Mouse (Mus musculus) regulatory T cell (primary cell): Measurements from ENCODE around the gene P2ry2.

Experiments used
- in situ Hi-C: fragments of 300-600 bp; cut with MboI, MseI; formaldehyde crosslinking; loops from one replicate; pipeline ENCODE4 v1.15.1; 2025; ENCODE audit warnings: high pct_unique_total_duplicates

Gene P2ry2

GRCm38 (mm10) chr7:101012541-101012940, at the start of gene P2ry2:
P2ry2 (minus strand) TSS chr7:101012866.
- in situ Hi-C loops, result no loop called here

DNA sequence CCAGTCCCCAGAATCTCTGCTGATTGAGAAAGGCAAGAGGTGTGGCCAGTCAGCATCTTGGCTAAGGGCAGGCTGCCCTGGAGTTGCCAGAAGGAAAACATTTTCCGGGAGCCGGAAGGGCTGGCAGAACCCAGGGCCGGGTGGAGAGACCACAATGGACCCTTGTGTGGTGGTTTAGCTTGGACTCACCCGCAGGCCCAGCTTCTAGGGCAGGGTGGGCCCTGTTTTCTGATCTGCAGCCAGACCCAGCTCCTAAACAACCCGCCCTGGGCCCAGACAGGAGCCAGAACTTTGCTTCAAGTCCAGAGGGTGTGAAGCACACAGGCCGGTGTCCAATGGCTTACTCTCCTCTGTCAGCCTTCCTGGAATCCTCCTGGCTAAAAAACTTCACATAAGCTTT, 49.6 kb upstream of the P2ry2 start:
- in situ Hi-C loops, result loop anchor here (5.0 kb wide), 1 partner anchor 170 kb away; no protein-coding TSS in a partner anchor

- in situ Hi-C loops, result loop anchor here (5.0 kb wide), 1 partner anchor 171 kb away; no protein-coding TSS in a partner anchor
Measured at GRCm38 (mm10) chr7:101061381-101061780, 48.7 kb upstream of the P2ry2 start.

- in situ Hi-C loops, result loop anchor here (5.0 kb wide), 1 partner anchor 172 kb away; no protein-coding TSS in a partner anchor
Measured at GRCm38 (mm10) chr7:101060476-101060875, 47.8 kb upstream of the P2ry2 start.

- in situ Hi-C loops, result no loop called here
Measured at GRCm38 (mm10) chr7:101059188-101059587, 46.5 kb upstream of the P2ry2 start.

- in situ Hi-C loops, result no loop called here
Measured at GRCm38 (mm10) chr7:101057309-101057708, 44.6 kb upstream of the P2ry2 start.

DNA sequence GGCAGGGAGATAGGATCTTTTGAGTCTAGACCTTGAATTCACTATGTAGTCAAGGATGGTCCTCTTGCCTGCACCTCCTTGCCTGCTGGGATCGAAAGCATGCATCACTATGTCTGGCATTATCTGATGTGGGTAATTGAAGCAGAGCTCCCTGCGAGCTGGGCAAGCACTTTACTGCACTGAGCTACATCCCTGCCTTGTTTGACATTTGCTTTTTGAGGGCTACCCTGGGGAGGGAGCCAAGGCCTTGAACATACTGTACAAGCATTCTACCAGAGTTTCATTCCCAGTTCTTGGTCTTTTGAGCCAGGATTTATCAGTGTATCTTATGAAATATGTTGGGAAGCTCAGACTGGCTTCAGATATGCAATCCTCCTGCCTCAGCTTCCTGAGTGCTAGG, 40.5 kb upstream of the P2ry2 start:
- in situ Hi-C loops, result no loop called here

GRCm38 (mm10) chr7:101051551-101052221, 39.0 kb upstream of the P2ry2 start:
- in situ Hi-C loops, result no loop called here

- in situ Hi-C loops, result no loop called here
Measured at GRCm38 (mm10) chr7:101050724-101051550, 38.3 kb upstream of the P2ry2 start.

DNA sequence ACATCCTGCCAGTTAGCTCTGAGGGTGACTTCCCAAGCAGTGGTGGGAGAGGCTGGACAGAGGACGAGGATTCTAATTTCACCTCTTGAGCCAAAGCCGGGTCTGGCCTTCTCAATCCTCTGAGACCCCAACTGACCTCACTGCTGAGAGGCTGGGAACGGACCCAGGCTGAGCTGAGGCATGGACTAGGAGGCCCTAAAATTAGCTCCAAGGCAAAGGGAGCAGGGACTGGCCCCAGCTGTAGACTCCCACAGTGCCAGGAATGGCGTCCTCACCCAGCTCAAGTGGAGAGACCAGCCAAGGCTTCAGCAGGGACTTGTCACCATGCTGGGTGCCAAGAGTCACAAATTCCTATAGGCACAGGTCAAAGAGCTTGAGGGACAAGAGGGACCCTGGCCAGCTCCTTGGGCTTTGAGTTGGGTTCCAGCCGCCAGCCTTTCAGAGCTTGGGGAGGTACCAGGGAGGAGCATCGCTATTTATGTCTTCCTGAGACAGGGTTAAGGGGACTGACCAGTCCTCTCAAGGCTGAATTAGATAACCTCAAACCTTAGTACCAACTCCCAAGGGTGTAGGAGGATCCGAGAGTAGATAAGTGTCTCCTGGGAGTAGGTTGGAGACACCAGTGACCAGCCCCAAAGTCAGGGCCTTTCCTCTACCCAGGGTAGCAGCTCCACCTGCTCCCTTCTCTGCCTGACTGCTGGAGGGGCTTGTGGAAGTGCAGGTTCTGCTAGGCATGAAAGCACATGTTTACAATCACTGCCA, 36.8 kb upstream of the P2ry2 start:
- in situ Hi-C loops, result no loop called here

DNA sequence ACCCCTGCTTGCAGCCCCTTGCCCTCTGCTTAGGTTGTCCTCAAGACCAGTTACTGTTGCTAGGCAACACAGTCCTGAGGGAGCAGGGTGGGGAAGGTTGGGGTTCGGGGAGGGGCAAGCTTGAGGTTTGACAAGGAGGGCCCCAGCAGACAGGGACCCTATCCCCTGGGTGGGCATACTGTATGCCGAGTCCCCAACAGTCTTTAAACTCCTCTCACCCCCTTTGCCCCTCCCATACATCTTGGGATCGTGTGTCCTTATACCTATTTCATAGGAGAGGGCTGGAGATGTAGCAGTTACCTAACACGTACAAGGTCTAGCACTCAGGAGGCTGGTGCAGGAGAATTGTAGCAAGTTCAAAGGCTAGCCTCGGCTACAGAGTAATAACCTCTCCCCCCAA, 35.6 kb upstream of the P2ry2 start:
- in situ Hi-C loops, result no loop called here

GRCm38 (mm10) chr7:101043846-101044541, 31.3 kb upstream of the P2ry2 start:
- in situ Hi-C loops, result loop anchor here (5.0 kb wide), 1 partner anchor 87 kb away; no protein-coding TSS in a partner anchor

DNA sequence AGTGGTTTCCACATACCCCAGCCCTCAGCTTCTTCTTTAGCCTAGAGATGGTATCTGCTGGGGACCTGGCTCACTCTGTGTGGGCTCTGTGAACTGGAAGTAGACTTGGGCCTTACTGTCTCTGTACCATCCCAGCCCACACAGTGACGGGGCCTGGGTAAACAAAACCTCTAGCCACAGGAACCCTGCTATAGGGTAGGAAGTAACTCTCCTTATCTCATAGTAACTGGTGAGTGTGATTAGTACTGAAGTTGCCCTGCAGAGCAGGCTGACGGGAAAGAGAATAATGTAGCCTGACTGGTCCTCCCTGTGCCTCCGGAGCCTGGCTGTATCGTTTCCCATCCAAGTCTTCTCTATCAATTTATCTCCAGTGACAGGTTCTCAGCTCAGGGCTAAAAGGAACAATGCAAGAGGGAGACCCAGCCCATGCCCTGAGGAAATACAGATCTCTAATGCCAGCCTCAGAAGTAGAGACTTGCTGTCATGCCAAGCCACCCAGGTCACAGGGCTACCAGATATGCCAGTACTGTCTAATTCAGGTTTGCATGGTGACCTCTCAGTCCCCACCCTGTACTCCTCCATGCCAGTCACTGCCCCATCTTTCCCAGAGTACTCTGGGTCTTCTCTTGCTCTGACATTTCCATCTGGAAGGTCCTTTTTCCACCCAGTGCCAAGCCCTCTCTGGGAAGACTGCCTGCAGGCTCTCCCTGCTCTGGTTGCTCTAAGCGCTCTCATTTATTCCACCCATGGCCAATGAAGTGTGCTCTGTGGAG, 29.5 kb upstream of the P2ry2 start:
- in situ Hi-C loops, result loop anchor here (5.0 kb wide), 1 partner anchor 85 kb away; no protein-coding TSS in a partner anchor

DNA sequence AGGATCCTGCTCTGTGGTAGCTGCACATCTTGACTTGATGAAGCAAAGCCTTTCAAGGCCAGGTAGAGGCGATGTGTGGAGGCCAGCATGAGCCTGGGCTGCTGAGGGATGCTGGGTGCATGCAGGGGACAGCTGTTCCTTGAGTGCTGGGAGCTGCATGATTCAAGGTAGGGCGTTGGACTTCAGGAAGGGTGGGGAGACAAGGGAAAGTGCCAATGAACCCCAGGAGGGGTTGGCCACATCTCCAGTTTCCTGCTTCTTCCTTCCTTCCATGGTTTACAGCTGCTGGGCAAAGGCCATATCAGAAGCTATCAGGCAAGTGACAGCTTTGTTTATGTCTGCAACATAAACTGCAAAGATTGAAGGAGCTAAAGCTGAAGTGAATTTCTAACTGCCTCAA, 28.9 kb upstream of the P2ry2 start:
- in situ Hi-C loops, result loop anchor here (5.0 kb wide), 1 partner anchor 84 kb away; no protein-coding TSS in a partner anchor

DNA sequence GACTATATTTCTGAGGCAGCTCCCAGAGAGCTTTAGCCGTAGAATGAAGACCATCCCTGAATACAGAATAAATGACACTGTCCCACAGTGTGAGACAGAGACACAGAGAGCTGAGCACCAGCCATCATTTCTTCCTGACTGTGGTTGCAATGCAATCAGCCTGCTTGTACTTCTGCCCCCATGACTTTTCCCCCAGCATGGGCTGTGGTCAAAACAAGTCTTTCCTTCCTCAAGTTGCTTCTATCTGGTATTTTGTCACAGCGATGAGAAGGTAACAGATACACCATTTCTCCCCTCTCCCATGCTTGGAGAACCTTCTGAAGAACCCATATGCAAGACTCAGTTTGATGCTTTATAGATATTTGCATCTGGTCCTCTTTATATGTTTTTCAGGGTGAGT, 20.7 kb upstream of the P2ry2 start:
- in situ Hi-C loops, result no loop called here

DNA sequence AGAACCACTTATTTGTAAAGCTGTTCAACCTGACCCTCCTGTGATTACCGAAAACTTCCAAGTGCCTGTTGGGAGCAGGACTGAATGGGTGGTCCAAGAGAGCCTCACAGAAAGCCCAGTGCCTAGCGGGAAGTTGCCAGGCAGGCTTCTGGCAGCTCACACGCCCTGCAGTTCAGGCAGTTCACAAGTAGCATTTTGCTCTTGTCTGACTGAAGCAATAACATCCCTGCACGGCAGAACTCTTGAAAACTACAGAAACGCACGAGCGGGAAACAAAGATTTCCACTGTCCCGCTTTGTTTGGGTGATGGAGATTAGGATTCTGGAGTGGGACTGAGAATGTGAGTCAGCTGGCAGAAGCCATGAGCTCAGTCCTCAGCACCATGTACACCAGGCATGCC, 18.6 kb upstream of the P2ry2 start:
- in situ Hi-C loops, result no loop called here

DNA sequence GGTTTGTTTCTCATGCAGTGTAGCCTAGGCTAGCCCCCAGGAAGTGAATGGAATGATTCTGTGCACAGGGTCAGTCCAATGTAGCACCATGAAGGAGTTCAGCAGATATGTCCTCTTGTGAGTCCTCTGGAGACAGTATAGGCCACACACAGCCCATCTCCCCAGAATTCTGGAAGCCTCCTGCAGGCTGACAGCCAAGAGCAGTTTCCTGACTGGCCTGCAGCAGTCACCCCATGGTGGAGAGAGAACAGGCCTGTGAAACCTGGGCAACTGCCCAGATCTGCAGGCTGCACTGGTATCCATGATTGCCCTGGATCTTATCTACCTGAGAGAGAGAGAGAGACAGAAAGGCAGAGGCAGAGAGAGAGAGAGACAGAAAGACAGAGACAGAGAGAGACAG, 18.1 kb upstream of the P2ry2 start:
- in situ Hi-C loops, result no loop called here

GRCm38 (mm10) chr7:101029446-101029845, 16.8 kb upstream of the P2ry2 start:
- in situ Hi-C loops, result no loop called here

DNA sequence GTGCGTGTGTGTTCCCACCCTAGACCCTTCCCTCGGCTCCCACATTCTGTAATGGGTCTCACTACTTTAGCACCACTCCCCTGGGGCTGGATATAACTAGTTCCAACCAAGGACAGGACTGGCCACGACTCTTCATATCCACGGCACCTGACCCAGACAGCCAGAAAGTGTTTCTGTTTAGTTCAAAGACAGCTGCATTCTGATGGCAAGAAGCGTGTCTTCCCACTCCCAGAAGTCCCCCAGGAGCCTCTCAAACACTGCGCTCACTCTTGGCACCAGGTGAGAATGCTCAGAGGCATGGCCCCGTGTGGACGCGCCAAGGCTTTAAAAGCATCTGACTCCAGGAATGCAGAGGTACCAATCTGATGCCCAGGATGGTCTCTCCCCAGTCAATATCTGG, 16.3 kb upstream of the P2ry2 start:
- in situ Hi-C loops, result no loop called here

DNA sequence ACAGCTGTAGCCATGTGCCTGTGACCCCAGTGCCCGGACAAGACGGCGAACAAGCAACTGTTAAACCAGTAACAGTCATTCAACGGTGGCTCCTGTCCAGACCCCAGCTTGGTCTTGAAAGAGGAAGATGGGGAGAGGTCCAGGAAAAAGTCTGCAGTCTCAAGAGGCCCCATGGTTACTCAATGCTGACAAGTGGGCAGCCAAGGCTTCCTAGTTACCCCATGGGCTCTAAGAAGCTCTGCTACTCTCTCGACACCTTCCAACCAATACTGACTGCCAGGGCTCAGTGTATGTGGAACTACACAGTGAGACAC, 15.7 kb upstream of the P2ry2 start:
- in situ Hi-C loops, result no loop called here
